Mouse (Mus musculus) myocyte (in vitro differentiated cells): ENCODE data around the gene Abhd17c.

Source experiments
- E2F4 ChIP-seq: IDR thresholded peaks from one replicate; pipeline ENCODE4 v1.6.1; 2011; ENCODE audit warnings: mild to moderate bottlenecking, control low read depth, moderate library complexity; ENCODE audit not compliant: insufficient read depth
- MAX ChIP-seq: IDR thresholded peaks from one replicate; pipeline ENCODE4 v1.6.1; 2011; ENCODE audit warnings: low read depth, mild to moderate bottlenecking, control low read depth
- MYOG ChIP-seq, 3 experiments: IDR thresholded peaks; one replicate each; pipeline ENCODE4 v1.6.1; 2011; ENCODE audit warnings: control low read depth in 2 of 3, low read depth in 2 of 3, mild to moderate bottlenecking in 2 of 3; ENCODE audit not compliant: insufficient read length in 2 of 3, control insufficient read depth in 1 of 3, insufficient read depth in 1 of 3
- POLR2A ChIP-seq: IDR thresholded peaks from one replicate; pipeline ENCODE4 v1.6.1; 2011; ENCODE audit warnings: low read depth, mild to moderate bottlenecking, control low read depth, moderate library complexity; ENCODE audit not compliant: insufficient read length
- POLR2AphosphoS2 ChIP-seq: IDR thresholded peaks from one replicate; pipeline ENCODE4 v1.6.1; 2011; ENCODE audit warnings: low read depth, control low read depth; ENCODE audit not compliant: insufficient read length
- TCF12 ChIP-seq: IDR thresholded peaks from one replicate; pipeline ENCODE4 v1.6.1; 2011; ENCODE audit warnings: mild to moderate bottlenecking, control low read depth; ENCODE audit not compliant: poor library complexity, insufficient read depth, severe bottlenecking
- USF1 ChIP-seq: IDR thresholded peaks from one replicate; pipeline ENCODE4 v1.6.1; 2011; ENCODE audit warnings: low read depth, mild to moderate bottlenecking, control low read depth, moderate library complexity

GRCm38 (mm10) chr7:84073856-84074255 is 77.8 kb downstream of the Abhd17c start:
- no peak for TF ChIP-seq MYOG (IDR thresholded peaks at IDR 0.05; ENCODE audit: control insufficient read depth in 1 of 3, insufficient read depth in 1 of 3, insufficient read length in 2 of 3, low read depth in 2 of 3)
- no peak for TF ChIP-seq E2F4
- no peak for TF ChIP-seq POLR2A
- TF ChIP-seq MAX, result no peak
- TF ChIP-seq USF1, result no peak
- TF ChIP-seq POLR2AphosphoS2, result no peak
- TF ChIP-seq TCF12, result no peak
